Mouse (Mus musculus) embryonic facial prominence, embryonic 14.5 days (tissue): Measurements from ENCODE around the gene Acads. TPM values are rescaled to one million over a fixed set of nuclear protein-coding genes. Genes with fewer than 3 reads are reported as not detected.
"Not testable (repeated sequence)": the region's sequence is repeated elsewhere in the genome, so short reads cannot be mapped to it uniquely, and the experiment has no call there.

ENCODE experiments used
- ATAC-seq: fragments of 200-750 bp; cut with Nextera tagmentation; 2 replicates; pipeline ENCODE4 v1.8.0; 2017; ENCODE audit warnings: low read depth, moderate number of reproducible peaks, moderate TSS enrichment
- DNase-seq: peaks from one replicate; pipeline ENCODE4 v3.0.0-alpha.2; 2015; ENCODE audit warnings: low spot score
- H3K27ac ChIP-seq: fragments of 300-500 bp; sonication (generic); replicated peaks from 2 replicates; pipeline ENCODE4 v1.5.1; 2014; ENCODE audit warnings: low read depth, mild to moderate bottlenecking, low read length, moderate library complexity
- H3K27me3 ChIP-seq: fragments of 300-500 bp; sonication (generic); replicated peaks from 2 replicates; pipeline ENCODE4 v1.6.1; 2014; ENCODE audit warnings: low read length; ENCODE audit not compliant: control insufficient read depth, insufficient read depth
- H3K36me3 ChIP-seq: fragments of 300-500 bp; sonication (generic); 2 replicates; pipeline ENCODE4 v1.6.1; 2014; ENCODE audit warnings: low read length, mixed read lengths; ENCODE audit not compliant: control insufficient read depth, insufficient read depth
- H3K4me1 ChIP-seq: fragments of 300-500 bp; sonication (generic); 2 replicates; pipeline ENCODE4 v1.6.1; 2014; ENCODE audit warnings: antibody characterized with exemption, low read length; ENCODE audit not compliant: control insufficient read depth, insufficient read depth
- H3K4me2 ChIP-seq: fragments of 300-500 bp; sonication (generic); 2 replicates; pipeline ENCODE4 v1.6.1; 2014; ENCODE audit warnings: low read depth, mild to moderate bottlenecking, low read length, moderate library complexity, mixed read lengths
- H3K4me3 ChIP-seq: fragments of 300-500 bp; sonication (generic); 2 replicates; pipeline ENCODE4 v1.5.1; 2014; ENCODE audit warnings: low read depth, mild to moderate bottlenecking, low read length
- H3K9ac ChIP-seq: fragments of 300-500 bp; sonication (generic); 2 replicates; pipeline ENCODE4 v1.6.1; 2014; ENCODE audit warnings: low read depth, mild to moderate bottlenecking, low read length, moderate library complexity, mixed read lengths
- H3K9me3 ChIP-seq: fragments of 300-500 bp; sonication (generic); 2 replicates; pipeline ENCODE4 v1.6.1; 2016; ENCODE audit warnings: low read length; ENCODE audit not compliant: control insufficient read depth
- WGBS: fragments of 180-500 bp; shearing (Covaris S2); extraction: QIAGEN DNeasy Blood & Tissue Kit; methylation state at CpG from one replicate; pipeline ENCODE4 v1.1.7; 2014; 5-methylcytosine and 5-hydroxymethylcytosine counted together
- polyA plus RNA-seq: library from polyadenylated mRNA; unstranded; fragments of >200 nt; fragmentation: Nextera tagmentation; extraction: Ambion mirVana; gene quantifications from 2 replicates; pipeline ENCODE4 v1.2.1, GENCODE M21; 2014

Gene Acads
- polyA plus RNA-seq, 1 experiment from 2014 or later, result 28.7 TPM

DNA sequence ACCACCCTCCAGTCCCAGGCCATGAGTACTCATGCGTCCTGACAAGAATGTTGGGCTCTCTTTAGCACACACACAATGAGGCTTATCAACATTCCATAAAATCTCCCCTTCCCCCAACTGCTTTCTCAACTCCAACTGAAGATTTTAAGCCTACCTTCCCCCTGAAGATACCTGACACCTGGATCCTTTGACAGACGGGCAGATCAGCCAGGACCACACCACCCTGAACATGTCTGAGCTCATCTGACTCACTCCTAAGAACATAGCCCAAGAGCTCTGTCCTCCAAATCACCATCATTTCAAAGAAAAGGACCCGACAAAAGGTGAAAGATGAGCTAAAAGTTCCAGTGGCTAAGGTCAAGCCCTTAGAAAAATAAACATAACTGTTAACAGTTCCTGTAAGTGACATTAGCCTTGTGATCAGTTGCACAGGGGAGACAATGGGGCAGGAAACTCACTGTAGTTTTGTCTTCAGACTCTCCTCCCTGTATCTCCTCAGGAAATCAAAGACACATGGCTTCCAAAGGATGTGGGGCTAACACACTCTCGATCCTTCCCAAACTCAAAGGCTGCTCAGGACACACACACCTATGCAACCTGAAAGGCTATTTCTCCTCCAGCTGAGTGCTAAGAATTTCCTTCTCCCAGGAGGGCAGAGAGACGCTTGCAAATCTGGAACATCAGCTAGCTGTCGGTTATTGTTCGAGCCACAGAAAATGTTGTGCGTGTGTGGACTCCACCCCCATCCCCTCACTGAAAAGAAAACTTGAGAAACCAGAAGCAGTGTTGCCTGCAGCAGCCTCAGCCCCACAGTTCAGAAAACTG is 33.2 kb upstream of the Acads start:
- peak; percentile 62; the same call in 1 of the 2 replicates for ATAC-seq
- DNase-seq, result peak; percentile 63
- Histone ChIP-seq H3K27me3 (no peaks in the 10 kb centered on the region), H3K9ac (peak overlapping the region; percentile 41; the same call in 1 of the 2 replicates), H3K9me3 (no peaks in the 10 kb centered on the region), H3K4me1 (peaks cover 39% of the 10 kb centered on the region), H3K4me3 (0 out of 2 replicates have a peak overlapping the region, but pooled peaks have one; percentile 5), H3K27ac (peak overlapping the region; percentile 73), H3K36me3 (peaks cover 43% of the 10 kb centered on the region), H3K4me2 (peak overlapping the region; percentile 34)
- 23% methylated on average over 8 of the region's 8 CpGs for WGBS

- no peaks in the 10 kb centered on the region for H3K9me3 ChIP-seq
- WGBS, result 80% methylated on average over 13 of the region's 13 CpGs
- ATAC-seq (no peak), DNase-seq (no peak)
- no peak overlapping the region for H3K4me2 ChIP-seq
- H3K27me3 ChIP-seq, result no peaks in the 10 kb centered on the region
- H3K27ac ChIP-seq, result peak overlapping the region; percentile 22; the same call in 1 of the 2 replicates
- H3K4me3 ChIP-seq, result no peak overlapping the region
- peaks cover 38% of the 10 kb centered on the region for H3K4me1 ChIP-seq
- H3K9ac ChIP-seq, result no peak overlapping the region
- peaks cover 52% of the 10 kb centered on the region for H3K36me3 ChIP-seq
Observed at GRCm38 (mm10) chr5:115151457-115151856, 32.3 kb upstream of the Acads start.

GRCm38 (mm10) chr5:115150991-115151390 is 31.8 kb upstream of the Acads start:
- Histone ChIP-seq H3K27ac (no peak overlapping the region), H3K9me3 (no peaks in the 10 kb centered on the region), H3K4me1 (peaks cover 34% of the 10 kb centered on the region), H3K9ac (no peak overlapping the region), H3K4me2 (no peak overlapping the region), H3K27me3 (no peaks in the 10 kb centered on the region), H3K4me3 (no peak overlapping the region), H3K36me3 (peaks cover 57% of the 10 kb centered on the region)
- ATAC-seq (no peak), DNase-seq (no peak)
- WGBS, result 74% methylated on average over 5 of the region's 5 CpGs

GRCm38 (mm10) chr5:115149675-115150459 is 30.7 kb upstream of the Acads start:
- ATAC-seq (no peak), DNase-seq (no peak)
- Histone ChIP-seq H3K9me3 (no peaks in the 10 kb centered on the region), H3K27ac (no peak overlapping the region), H3K27me3 (no peaks in the 10 kb centered on the region), H3K4me1 (peaks cover 22% of the 10 kb centered on the region), H3K36me3 (peaks cover 67% of the 10 kb centered on the region), H3K9ac (no peak overlapping the region), H3K4me2 (no peak overlapping the region), H3K4me3 (no peak overlapping the region)
- WGBS, result 94% methylated on average over 14 of the region's 14 CpGs

GRCm38 (mm10) chr5:115148872-115149271 is 29.7 kb upstream of the Acads start:
- not testable (repeated sequence) for H3K9ac ChIP-seq, H3K27ac ChIP-seq, H3K4me2 ChIP-seq, DNase-seq, H3K9me3 ChIP-seq, H3K4me3 ChIP-seq, ATAC-seq, H3K27me3 ChIP-seq
- peaks cover 77% of the 10 kb centered on the region for H3K36me3 ChIP-seq
- no CpG with 5 or more reads among the region's 1 CpGs for WGBS
- peaks cover 13% of the 10 kb centered on the region for H3K4me1 ChIP-seq

- Histone ChIP-seq H3K9me3 (no peaks in the 10 kb centered on the region), H3K4me1 (peaks cover 9% of the 10 kb centered on the region), H3K4me2 (no peak overlapping the region), H3K27me3 (no peaks in the 10 kb centered on the region), H3K4me3 (no peak overlapping the region), H3K27ac (no peak overlapping the region), H3K36me3 (peaks cover 78% of the 10 kb centered on the region), H3K9ac (no peak overlapping the region)
- DNase-seq, result no peak
- ATAC-seq, result no peak
- 92% methylated on average over 8 of the region's 8 CpGs for WGBS
Observed at GRCm38 (mm10) chr5:115148378-115148777, 29.2 kb upstream of the Acads start.

DNA sequence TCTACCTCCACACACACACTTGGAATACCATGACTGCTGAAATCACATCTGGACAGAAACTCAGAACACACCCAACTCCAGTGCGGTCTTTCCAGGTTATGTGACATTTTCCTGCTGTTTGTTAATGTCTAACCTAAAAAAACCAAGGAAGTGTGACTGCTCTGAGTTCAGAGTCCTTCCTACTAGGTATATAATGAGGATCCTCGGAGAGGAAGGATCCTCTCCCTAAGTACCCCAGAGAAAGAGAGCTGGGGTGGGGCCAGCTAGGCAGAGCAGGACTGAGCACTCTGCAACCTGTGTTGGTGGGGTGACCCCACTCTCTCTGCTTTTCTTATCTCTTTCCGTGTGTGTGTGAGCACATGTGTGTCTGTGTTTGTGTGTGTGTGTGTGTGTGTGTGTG is 28.2 kb upstream of the Acads start:
- peaks cover 83% of the 10 kb centered on the region for H3K36me3 ChIP-seq
- no peaks in the 10 kb centered on the region for H3K27me3 ChIP-seq
- ATAC-seq, result no peak
- no peak overlapping the region for H3K4me2 ChIP-seq
- no peaks in the 10 kb centered on the region for H3K9me3 ChIP-seq
- no peak overlapping the region for H3K4me3 ChIP-seq
- H3K4me1 ChIP-seq, result no peaks in the 10 kb centered on the region; the same call in 1 of the 2 replicates
- no peak overlapping the region for H3K9ac ChIP-seq
- DNase-seq, result no peak
- WGBS, result 94% methylated on average over 3 of the region's 3 CpGs
- H3K27ac ChIP-seq, result no peak overlapping the region

DNA sequence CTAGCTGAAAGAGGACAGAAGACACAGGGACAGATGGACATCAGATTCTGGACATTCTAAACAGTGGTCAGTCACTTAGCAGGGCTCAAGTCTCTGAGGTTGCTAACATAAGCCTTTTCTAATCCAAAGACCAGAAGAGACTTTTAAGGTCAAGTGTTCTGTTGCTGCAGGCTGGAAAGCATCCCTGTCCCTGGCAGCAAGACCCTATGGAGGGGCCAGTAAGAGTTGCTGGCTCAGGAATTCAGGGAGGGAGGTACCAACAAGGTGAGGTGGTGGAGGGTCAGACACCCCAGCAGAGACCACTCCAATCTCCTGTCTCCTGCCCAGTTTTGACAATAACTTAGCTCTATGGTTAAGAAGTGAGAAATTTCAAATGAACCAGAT is 27.6 kb upstream of the Acads start:
- Histone ChIP-seq H3K4me2 (no peak overlapping the region), H3K9me3 (no peaks in the 10 kb centered on the region), H3K9ac (no peak overlapping the region), H3K4me1 (no peaks in the 10 kb centered on the region), H3K27ac (no peak overlapping the region), H3K4me3 (no peak overlapping the region), H3K27me3 (no peaks in the 10 kb centered on the region), H3K36me3 (peaks cover 84% of the 10 kb centered on the region)
- DNase-seq, result no peak
- ATAC-seq, result no peak
